Mouse (Mus musculus): Measurements from ENCODE around the gene Ythdf2. TPM values are rescaled to one million over a fixed set of nuclear protein-coding genes. Genes with fewer than 3 reads are reported as not detected.

Ythdf2 gene
- polyA plus RNA-seq (2015; fragmentation: Nextera tagmentation; extraction: Ambion mirVana): 52.6 and 53.8 TPM in 2 replicates

DNA sequence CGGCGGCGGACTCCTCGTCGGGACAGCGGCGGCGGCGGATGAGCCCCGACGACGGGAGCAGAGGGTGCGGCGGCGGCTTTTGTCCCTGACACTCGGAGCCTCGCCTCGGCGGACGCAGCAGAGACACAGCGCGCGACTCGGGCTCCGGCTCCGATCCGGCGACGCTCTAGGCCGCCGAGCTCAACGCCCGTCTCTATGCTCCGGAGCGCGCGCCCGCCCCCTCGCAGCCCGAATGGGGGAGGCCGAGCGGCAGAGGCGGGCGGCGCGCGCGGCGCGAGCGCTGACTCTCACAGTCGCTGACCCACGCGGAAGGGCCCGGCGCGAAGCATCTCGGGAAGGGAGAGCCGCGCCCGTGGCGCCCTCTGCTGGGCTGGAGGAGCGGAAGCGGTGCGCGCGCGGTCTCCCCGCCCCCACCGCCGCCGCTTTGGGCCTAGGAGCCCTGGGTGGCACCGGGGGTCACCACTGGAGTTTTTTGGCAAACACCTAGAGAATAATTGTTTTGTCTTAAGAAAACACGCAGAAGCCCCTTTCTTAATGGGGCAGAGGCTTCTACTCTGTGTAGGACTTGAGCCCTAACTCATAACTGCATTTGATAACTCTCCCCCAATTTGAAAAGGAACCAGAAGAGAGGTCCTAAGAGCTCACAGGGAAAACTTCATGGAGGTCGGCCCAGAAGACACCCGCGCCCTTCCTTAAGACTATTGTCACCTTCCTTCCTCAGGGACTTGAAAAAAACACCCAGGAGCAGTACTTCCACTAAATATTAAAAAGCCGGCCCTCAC is at the start of gene Ythdf2:
Gene Ythdf2 (minus strand): TSS at position 351 of the 782 bp plus-strand sequence.
- 2% methylated on average over 66 of the region's 78 CpGs for WGBS
- Histone ChIP-seq H3K9me3 (ENCODE audit: control insufficient read depth, low read length) (no peaks in the 10 kb centered on the region), H3K27me3 (ENCODE audit: control insufficient read depth, insufficient read depth, low read length) (no peaks in the 10 kb centered on the region), H3K4me2 (replicated peaks; ENCODE audit: low read depth) (peak within 1 kb of the TSS; percentile 94), H3K27ac (replicated peaks) (peak within 1 kb of the TSS; percentile 97), H3K9ac (ENCODE audit: low read length) (peak within 1 kb of the TSS; percentile 98), H3K4me3 (ENCODE audit: low read depth, low read length) (peak within 1 kb of the TSS; percentile 95), H3K36me3 (ENCODE audit: control insufficient read depth, insufficient read depth, low read length) (no peaks in the 10 kb centered on the region), H3K4me1 (replicated peaks; ENCODE audit: control insufficient read depth, insufficient read depth) (peaks cover 4% of the 10 kb centered on the region; the same call in 1 of the 2 replicates)
- ATAC-seq (ENCODE audit: low FRiP score, low TSS enrichment): peak; percentile 96
- peak; percentile 98 for DNase-seq (ENCODE audit: low spot score)
- TF ChIP-seq EP300 (optimal IDR thresholded peaks at IDR 0.05) (peak; percentile 69), CTCF (IDR thresholded peaks at IDR 0.05; ENCODE audit: low read depth) (peak; percentile 86)

DNA sequence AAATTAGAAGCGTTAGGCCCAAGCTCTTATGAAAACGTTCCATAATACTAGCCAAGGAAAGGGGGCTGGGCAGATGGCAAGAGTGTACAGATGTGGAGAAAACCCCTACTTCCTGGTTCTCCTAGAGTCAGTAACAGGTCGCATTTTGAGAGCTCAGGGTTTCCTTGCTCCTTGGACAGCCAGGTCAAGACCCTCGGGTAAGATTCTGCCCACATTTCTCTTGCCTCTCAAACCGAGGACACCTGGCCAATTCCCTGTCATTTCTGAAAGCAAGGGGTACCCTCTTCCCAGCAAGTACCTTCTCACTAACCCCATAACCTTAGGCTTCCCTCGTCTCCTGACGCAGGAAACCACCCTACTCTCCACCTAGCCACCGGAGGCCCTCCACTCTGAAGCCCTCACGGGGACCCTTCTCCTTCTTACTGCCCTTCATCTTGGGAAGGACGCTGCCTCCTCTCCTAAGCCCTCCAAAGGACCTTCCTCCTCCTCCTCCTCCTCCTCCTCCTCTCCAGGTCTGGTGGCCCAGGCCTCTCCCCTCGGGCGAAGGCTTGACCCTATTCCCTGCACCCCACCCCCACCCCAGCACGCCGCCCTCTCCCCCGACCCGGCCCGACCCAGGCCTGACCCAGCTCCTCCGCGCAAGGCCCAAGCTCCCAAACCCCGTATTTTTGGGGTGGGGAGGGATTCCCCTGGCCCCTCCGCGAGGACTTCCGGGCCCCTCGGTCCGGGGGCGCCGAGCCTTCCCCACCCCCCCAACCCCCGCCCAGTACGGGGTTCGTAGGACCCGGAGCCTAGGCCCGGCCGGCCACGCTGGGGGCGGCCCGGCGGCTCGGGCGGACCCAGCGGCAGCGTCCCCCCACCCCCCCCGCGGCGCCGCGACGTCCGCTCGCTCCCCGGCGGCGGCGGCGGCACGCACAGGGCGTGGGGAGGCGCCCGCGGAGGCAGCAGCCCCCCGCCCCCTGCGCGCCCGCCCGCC is 48.6 kb upstream of the Ythdf2 start:
- WGBS: 1% methylated on average over 25 of the region's 64 CpGs
- ATAC-seq (ENCODE audit: low FRiP score, low TSS enrichment): peak; percentile 88
- H3K4me1 ChIP-seq (replicated peaks; ENCODE audit: control insufficient read depth, insufficient read depth): no peaks in the 10 kb centered on the region
- peak overlapping the region; percentile 97 for H3K9ac ChIP-seq (ENCODE audit: low read length)
- peak overlapping the region; percentile 70 for H3K4me3 ChIP-seq (ENCODE audit: low read depth, low read length)
- peak; percentile 75 for DNase-seq (ENCODE audit: low spot score)
- H3K27ac ChIP-seq (replicated peaks): peak overlapping the region; percentile 96
- no peak for TF ChIP-seq EP300 (optimal IDR thresholded peaks at IDR 0.05)
- no peak for TF ChIP-seq CTCF (IDR thresholded peaks at IDR 0.05; ENCODE audit: low read depth)
- H3K36me3 ChIP-seq (ENCODE audit: control insufficient read depth, insufficient read depth, low read length): no peaks in the 10 kb centered on the region
- H3K4me2 ChIP-seq (replicated peaks; ENCODE audit: low read depth): peak overlapping the region; percentile 92
- no peaks in the 10 kb centered on the region for H3K27me3 ChIP-seq (ENCODE audit: control insufficient read depth, insufficient read depth, low read length)
- H3K9me3 ChIP-seq (ENCODE audit: control insufficient read depth, low read length): no peaks in the 10 kb centered on the region

DNA sequence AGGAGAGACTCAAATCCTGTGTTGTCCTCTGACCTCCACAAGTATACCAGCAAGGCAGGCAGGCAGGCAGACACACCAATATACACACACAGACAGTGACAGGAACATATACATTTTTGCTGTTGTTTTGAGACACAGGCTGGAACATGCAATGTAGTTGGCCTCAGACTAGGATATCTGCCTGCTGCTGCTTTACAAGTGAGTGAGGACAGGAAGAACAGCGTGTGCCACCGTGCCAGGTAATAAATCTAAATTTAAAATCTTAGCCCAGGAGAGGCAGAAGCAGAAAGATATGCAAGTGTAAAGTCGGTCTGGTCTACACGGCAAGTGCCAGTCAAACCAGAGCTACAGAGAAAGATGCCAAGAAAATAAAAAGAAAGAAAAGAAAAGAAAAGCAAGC is 47.1 kb upstream of the Ythdf2 start:
- H3K27me3 ChIP-seq (ENCODE audit: control insufficient read depth, insufficient read depth, low read length): no peaks in the 10 kb centered on the region
- no peak overlapping the region for H3K4me3 ChIP-seq (ENCODE audit: low read depth, low read length)
- no peak for TF ChIP-seq CTCF (IDR thresholded peaks at IDR 0.05; ENCODE audit: low read depth)
- TF ChIP-seq EP300 (optimal IDR thresholded peaks at IDR 0.05): no peak
- H3K4me2 ChIP-seq (replicated peaks; ENCODE audit: low read depth): no peak overlapping the region
- no peaks in the 10 kb centered on the region for H3K4me1 ChIP-seq (replicated peaks; ENCODE audit: control insufficient read depth, insufficient read depth)
- H3K36me3 ChIP-seq (ENCODE audit: control insufficient read depth, insufficient read depth, low read length): no peaks in the 10 kb centered on the region
- no peak for DNase-seq (ENCODE audit: low spot score)
- H3K9me3 ChIP-seq (ENCODE audit: control insufficient read depth, low read length): no peaks in the 10 kb centered on the region
- no peak for ATAC-seq (ENCODE audit: low FRiP score, low TSS enrichment)
- no peak overlapping the region for H3K9ac ChIP-seq (ENCODE audit: low read length)
- 56% methylated on average over 4 of the region's 4 CpGs for WGBS
- H3K27ac ChIP-seq (replicated peaks): peak overlapping the region; percentile 8; the same call in 1 of the 2 replicates

DNA sequence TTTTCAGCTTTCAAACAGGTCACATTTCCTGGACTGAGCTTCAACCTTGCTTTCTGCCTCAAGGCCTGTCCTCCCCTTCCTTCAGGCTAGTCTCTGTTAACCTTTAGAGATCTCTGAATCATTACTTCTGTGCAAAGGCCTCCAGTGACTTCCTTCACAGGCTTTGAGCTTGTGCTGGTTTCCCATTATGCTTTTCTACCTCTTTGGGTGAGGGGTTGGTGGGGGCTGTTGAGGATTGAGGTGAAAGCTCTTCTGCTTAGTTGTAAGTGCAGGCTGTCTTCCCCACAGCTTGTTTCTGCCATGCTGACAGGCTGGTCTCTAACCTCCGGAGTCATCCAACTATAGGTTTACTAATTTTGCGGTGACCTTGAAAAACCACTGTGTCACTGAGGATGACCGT is 44.3 kb upstream of the Ythdf2 start:
- Histone ChIP-seq H3K27me3 (ENCODE audit: control insufficient read depth, insufficient read depth, low read length) (no peaks in the 10 kb centered on the region), H3K9ac (ENCODE audit: low read length) (no peak overlapping the region), H3K4me1 (replicated peaks; ENCODE audit: control insufficient read depth, insufficient read depth) (no peaks in the 10 kb centered on the region), H3K27ac (replicated peaks) (no peak overlapping the region), H3K4me3 (ENCODE audit: low read depth, low read length) (no peak overlapping the region), H3K4me2 (replicated peaks; ENCODE audit: low read depth) (no peak overlapping the region), H3K36me3 (ENCODE audit: control insufficient read depth, insufficient read depth, low read length) (no peaks in the 10 kb centered on the region; the same call in 1 of the 2 replicates), H3K9me3 (ENCODE audit: control insufficient read depth, low read length) (no peaks in the 10 kb centered on the region)
- ATAC-seq (ENCODE audit: low FRiP score, low TSS enrichment): no peak
- no peak for TF ChIP-seq EP300 (optimal IDR thresholded peaks at IDR 0.05)
- TF ChIP-seq CTCF (IDR thresholded peaks at IDR 0.05; ENCODE audit: low read depth): no peak
- WGBS: 92% methylated on average over 3 of the region's 3 CpGs
- DNase-seq (ENCODE audit: low spot score): no peak

DNA sequence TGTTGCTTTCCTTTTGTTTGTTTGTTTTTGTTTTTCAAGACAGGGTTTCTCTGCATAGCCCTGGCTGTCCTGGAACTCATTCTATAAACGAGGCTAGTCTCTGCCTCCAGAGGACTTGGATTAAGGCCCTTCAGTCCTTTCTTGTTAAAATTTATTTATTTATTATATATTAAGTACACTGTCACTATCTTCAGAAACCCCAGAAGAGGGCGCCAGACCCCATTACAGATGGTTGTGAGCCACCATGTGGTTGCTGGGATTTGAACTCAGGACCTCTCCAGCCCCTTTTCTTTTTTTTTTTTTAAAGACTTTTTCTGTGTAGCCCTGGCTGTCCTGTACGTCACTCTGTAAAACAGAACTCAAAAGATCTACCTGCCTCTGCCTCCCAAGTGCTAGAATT is 42.9 kb upstream of the Ythdf2 start:
- WGBS: 78% methylated on average over 3 of the region's 3 CpGs
- ATAC-seq (ENCODE audit: low FRiP score, low TSS enrichment): no peak
- H3K4me3 ChIP-seq (ENCODE audit: low read depth, low read length): no peak overlapping the region
- H3K4me2 ChIP-seq (replicated peaks; ENCODE audit: low read depth): no peak overlapping the region
- DNase-seq (ENCODE audit: low spot score): no peak
- H3K9ac ChIP-seq (ENCODE audit: low read length): no peak overlapping the region
- no peaks in the 10 kb centered on the region for H3K27me3 ChIP-seq (ENCODE audit: control insufficient read depth, insufficient read depth, low read length)
- H3K9me3 ChIP-seq (ENCODE audit: control insufficient read depth, low read length): no peaks in the 10 kb centered on the region
- no peak overlapping the region for H3K27ac ChIP-seq (replicated peaks)
- TF ChIP-seq EP300 (optimal IDR thresholded peaks at IDR 0.05): no peak
- TF ChIP-seq CTCF (IDR thresholded peaks at IDR 0.05; ENCODE audit: low read depth): peak; percentile 38; the same call in 1 of the 2 replicates
- H3K36me3 ChIP-seq (ENCODE audit: control insufficient read depth, insufficient read depth, low read length): peaks cover 4% of the 10 kb centered on the region; the same call in 1 of the 2 replicates
- no peaks in the 10 kb centered on the region for H3K4me1 ChIP-seq (replicated peaks; ENCODE audit: control insufficient read depth, insufficient read depth)
